Mouse (Mus musculus) forebrain, embryonic 11.5 days (tissue): ENCODE data around the gene Tenm2. TPM values are rescaled to one million over a fixed set of nuclear protein-coding genes. Genes with fewer than 3 reads are reported as not detected.

ENCODE experiments used
- ATAC-seq: fragments of 200-750 bp; cut with Nextera tagmentation; replicated peaks from 2 replicates; pipeline ENCODE4 v1.8.0; 2017; ENCODE audit warnings: moderate TSS enrichment; ENCODE audit not compliant: low FRiP score
- DNase-seq: peaks from one replicate; pipeline ENCODE4 v3.0.0-alpha.2; 2017; ENCODE audit warnings: low spot score
- H3K27ac ChIP-seq: fragments of 300-500 bp; sonication (generic); 2 replicates; pipeline ENCODE4 v1.5.1; 2014; ENCODE audit warnings: low read depth, low read length
- H3K27me3 ChIP-seq: fragments of 300-500 bp; sonication (generic); 2 replicates; pipeline ENCODE4 v1.6.1; 2014; ENCODE audit warnings: mild to moderate bottlenecking, low read length, mixed read lengths; ENCODE audit not compliant: control insufficient read depth, insufficient read depth
- H3K36me3 ChIP-seq: fragments of 300-500 bp; sonication (generic); 2 replicates; pipeline ENCODE4 v1.6.1; 2014; ENCODE audit warnings: mild to moderate bottlenecking, low read length, moderate library complexity, mixed read lengths; ENCODE audit not compliant: control insufficient read depth, insufficient read depth
- H3K4me1 ChIP-seq: fragments of 300-500 bp; sonication (generic); replicated peaks from 2 replicates; pipeline ENCODE4 v1.6.1; 2014; ENCODE audit warnings: low read length, mixed read lengths; ENCODE audit not compliant: control insufficient read depth, insufficient read depth
- H3K4me2 ChIP-seq: fragments of 300-500 bp; sonication (generic); 2 replicates; pipeline ENCODE4 v1.6.1; 2014; ENCODE audit warnings: low read depth, mild to moderate bottlenecking, low read length, moderate library complexity, mixed read lengths; ENCODE audit not compliant: severe bottlenecking
- H3K4me3 ChIP-seq: fragments of 300-500 bp; sonication (generic); 2 replicates; pipeline ENCODE4 v1.5.1; 2014; ENCODE audit warnings: low read depth, low read length
- H3K9ac ChIP-seq: fragments of 300-500 bp; sonication (generic); 2 replicates; pipeline ENCODE4 v1.6.1; 2014; ENCODE audit warnings: low read length
- H3K9me3 ChIP-seq: fragments of 300-500 bp; sonication (generic); 2 replicates; pipeline ENCODE4 v1.6.1; 2016; ENCODE audit warnings: low read length, mixed read lengths; ENCODE audit not compliant: control insufficient read depth
- WGBS: fragments of 180-500 bp; shearing (Covaris S2); extraction: QIAGEN DNeasy Blood & Tissue Kit; methylation state at CpG from one replicate; pipeline ENCODE4 v1.1.7; 2014; 5-methylcytosine and 5-hydroxymethylcytosine counted together
- polyA plus RNA-seq: library from polyadenylated mRNA; unstranded; fragments of >200 nt; fragmentation: Nextera tagmentation; extraction: Ambion mirVana; gene quantifications from 2 replicates; pipeline ENCODE4 v1.2.1, GENCODE M21; 2014

Gene Tenm2
- polyA plus RNA-seq, 1 experiment from 2014 or later: 3.8 TPM

DNA sequence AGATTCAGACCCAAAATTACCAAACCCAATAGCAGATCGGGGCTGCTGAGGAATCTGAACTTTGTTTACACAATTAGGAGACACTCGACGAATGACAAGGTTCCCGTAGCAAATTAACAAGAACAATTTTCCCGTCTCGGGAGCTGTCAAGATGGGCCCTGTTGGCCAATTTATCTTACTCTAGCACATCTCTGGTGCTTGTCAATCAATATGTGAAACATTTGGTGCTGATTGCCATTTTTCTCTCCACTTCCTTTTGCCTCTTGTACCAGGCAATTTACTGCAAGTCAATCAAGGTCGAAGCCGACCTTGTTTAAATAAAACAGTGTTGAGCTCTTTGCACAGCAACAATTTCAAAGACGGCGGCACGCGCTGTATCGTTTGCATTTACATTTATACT, 824.9 kb downstream of the Tenm2 start:
- no peaks in the 10 kb centered on the region for H3K27me3 ChIP-seq
- H3K9ac ChIP-seq: no peak overlapping the region
- no peaks in the 10 kb centered on the region for H3K9me3 ChIP-seq
- no peaks in the 10 kb centered on the region for H3K36me3 ChIP-seq
- no peak for ATAC-seq
- no peaks in the 10 kb centered on the region for H3K4me1 ChIP-seq
- no peak overlapping the region for H3K27ac ChIP-seq
- WGBS: 82% methylated on average over 13 of the region's 13 CpGs
- DNase-seq: no peak
- H3K4me3 ChIP-seq: no peak overlapping the region
- no peak overlapping the region for H3K4me2 ChIP-seq

DNA sequence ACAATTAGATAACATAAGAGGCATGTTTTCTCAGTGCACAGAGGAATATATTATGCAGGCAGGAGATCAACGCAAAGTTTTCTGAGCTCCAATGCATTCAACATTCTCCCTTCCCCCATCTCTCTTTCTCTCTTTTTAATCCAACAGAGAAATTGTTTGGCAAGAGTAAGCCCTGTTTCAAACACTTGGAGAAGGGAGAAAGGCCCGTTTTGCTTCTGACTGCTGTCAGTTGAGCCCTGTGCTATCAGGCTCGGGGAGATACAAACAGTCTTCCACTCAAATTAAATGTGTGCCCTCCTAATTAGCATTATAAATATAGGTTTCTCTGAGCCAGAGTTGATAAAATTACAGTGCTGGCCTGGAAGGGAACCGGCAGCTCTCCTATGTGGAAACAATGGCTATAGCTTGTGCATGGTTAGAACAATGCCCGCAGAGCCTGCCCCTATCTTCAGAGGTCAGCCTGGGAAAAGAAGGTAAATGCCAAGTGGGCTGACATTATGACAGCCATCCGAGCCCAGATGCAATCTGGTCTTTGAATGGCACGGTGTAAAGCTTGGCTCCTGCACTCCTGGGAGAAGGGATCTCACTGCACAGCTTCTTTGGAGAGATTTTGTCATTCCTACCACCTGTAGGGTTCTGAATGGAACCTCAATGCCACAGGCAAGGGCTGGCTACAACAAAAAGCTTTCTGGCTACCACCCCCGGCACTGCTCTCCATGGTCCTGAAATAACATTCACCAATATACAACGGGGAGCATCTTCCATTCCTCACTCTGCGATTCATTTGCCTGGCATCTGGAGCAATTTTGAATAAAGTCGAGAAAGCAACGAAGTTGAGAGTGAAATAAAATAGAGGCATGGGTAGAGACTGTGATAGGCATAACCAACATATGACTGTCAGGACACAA, 839.7 kb downstream of the Tenm2 start:
- ATAC-seq (no peak), DNase-seq (no peak)
- Histone ChIP-seq H3K27me3 (no peaks in the 10 kb centered on the region), H3K36me3 (no peaks in the 10 kb centered on the region), H3K4me1 (no peaks in the 10 kb centered on the region; the same call in 1 of the 2 replicates), H3K9ac (no peak overlapping the region), H3K9me3 (no peaks in the 10 kb centered on the region), H3K27ac (no peak overlapping the region), H3K4me2 (no peak overlapping the region), H3K4me3 (no peak overlapping the region)
- WGBS: 38% methylated on average over 12 of the region's 12 CpGs

DNA sequence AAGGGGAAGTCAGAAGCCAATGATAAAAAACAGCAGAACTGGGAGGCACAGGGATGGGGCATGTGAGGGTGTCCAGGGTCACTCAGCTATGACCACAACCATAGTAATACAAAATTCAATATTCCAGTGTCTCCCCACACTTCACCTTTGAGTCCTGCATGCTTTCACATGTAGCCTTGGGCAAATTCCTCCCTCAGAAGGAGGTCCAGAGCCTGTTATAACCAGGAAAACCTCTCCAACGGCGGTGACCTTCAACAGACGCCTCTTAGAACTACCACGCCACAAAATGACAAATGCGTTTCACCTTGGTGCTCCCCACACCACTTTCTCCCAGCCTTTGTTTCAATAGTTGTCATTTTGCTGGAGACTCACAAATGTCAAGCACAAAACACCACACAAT, 851.1 kb downstream of the Tenm2 start:
- no peaks in the 10 kb centered on the region for H3K9me3 ChIP-seq
- H3K27me3 ChIP-seq: no peaks in the 10 kb centered on the region
- H3K4me1 ChIP-seq: no peaks in the 10 kb centered on the region
- no peak overlapping the region for H3K4me3 ChIP-seq
- H3K9ac ChIP-seq: no peak overlapping the region
- H3K4me2 ChIP-seq: no peak overlapping the region
- no peak for ATAC-seq
- H3K27ac ChIP-seq: no peak overlapping the region
- 86% methylated on average over 5 of the region's 5 CpGs for WGBS
- no peaks in the 10 kb centered on the region for H3K36me3 ChIP-seq
- DNase-seq: no peak

DNA sequence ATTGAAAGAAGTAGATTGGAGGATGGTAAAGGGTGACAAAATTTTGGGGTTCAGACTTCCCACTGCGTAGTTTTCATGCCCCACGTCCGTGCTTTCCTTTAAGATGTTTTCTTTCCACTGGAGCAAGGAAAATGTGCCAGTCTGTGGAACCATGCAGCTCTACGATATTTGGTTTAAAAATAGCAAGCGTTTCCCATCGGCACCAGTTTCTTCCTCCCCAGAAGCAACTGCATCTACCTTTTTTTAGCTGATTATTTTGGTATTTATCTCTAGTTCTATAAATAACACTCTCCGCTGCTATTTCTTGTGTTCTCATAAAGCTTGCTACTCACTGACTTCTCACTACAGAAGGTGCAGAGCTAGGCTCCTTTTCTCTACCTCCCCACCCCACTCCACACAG, 864.0 kb downstream of the Tenm2 start:
- Histone ChIP-seq H3K4me2 (no peak overlapping the region), H3K4me1 (no peaks in the 10 kb centered on the region), H3K27ac (no peak overlapping the region), H3K36me3 (no peaks in the 10 kb centered on the region), H3K9ac (no peak overlapping the region), H3K4me3 (no peak overlapping the region), H3K27me3 (no peaks in the 10 kb centered on the region), H3K9me3 (no peaks in the 10 kb centered on the region)
- WGBS: 95% methylated on average over 7 of the region's 7 CpGs
- DNase-seq (no peak), ATAC-seq (no peak)

DNA sequence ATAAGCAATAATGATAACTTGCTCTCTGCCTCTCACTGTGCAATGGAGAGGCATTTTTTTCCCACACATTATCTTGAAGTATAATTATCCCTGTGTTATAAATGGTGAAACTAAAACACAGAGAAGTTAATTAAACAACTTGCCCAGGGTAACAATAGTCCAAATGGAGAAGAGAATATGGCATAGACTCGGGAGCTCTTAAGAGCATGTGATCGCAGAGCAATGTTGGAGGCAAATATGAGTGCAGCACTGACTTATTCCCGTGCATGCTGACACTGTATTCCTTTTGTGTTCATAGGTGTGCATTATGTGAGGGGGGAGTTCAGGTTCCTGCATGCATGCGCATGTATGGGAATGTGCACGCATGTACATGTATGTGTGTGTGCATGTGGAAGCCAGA, 870.7 kb downstream of the Tenm2 start:
- Histone ChIP-seq H3K4me1 (no peaks in the 10 kb centered on the region), H3K27ac (no peak overlapping the region), H3K9ac (no peak overlapping the region), H3K4me2 (no peak overlapping the region), H3K4me3 (no peak overlapping the region), H3K27me3 (no peaks in the 10 kb centered on the region), H3K9me3 (no peaks in the 10 kb centered on the region), H3K36me3 (no peaks in the 10 kb centered on the region)
- DNase-seq (no peak), ATAC-seq (no peak)
- 95% methylated on average over 5 of the region's 5 CpGs for WGBS

DNA sequence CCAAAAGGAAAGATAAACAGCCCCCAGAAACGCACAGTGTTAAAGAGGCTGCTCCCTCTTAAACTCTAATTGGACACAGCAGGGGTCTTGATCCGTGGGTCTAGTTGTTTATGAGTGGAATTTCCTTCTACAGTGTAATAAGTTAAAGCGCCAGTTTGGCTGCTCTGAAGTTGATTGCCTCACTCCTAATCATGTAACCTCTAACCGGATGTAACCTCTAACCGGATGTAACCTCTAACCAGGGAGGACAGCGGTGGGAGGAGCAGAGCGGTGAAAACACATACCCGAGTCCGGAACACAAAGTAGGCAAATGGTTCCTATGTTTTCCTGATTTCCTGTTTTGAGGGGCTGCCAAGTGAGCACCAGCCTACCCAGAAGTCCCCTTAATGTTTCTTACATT, 871.3 kb downstream of the Tenm2 start:
- H3K4me2 ChIP-seq: no peak overlapping the region
- H3K4me1 ChIP-seq: no peaks in the 10 kb centered on the region
- no peak overlapping the region for H3K27ac ChIP-seq
- H3K9ac ChIP-seq: no peak overlapping the region
- H3K27me3 ChIP-seq: no peaks in the 10 kb centered on the region
- no peak for DNase-seq
- H3K4me3 ChIP-seq: no peak overlapping the region
- 60% methylated on average over 9 of the region's 9 CpGs for WGBS
- ATAC-seq: no peak
- H3K9me3 ChIP-seq: no peaks in the 10 kb centered on the region
- H3K36me3 ChIP-seq: no peaks in the 10 kb centered on the region

DNA sequence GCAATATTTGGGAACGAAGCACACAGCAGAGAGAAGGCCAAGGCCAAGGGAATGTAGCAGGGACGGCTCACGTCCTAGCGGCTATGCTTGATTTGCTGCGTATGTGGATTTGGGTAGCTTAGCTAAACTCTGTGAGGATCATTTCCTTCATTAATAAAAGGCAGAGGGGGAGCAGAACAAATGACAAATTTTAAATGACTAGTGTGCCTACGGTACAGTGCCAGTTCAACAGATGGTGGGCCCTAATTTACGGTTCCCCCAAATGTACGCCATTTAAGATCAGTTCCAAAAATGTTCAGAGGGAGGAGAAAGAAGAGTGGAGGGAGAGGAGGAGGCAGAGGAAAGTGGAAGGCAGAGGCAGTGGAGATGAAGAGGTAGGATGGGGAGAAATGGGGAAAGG, 873.2 kb downstream of the Tenm2 start:
- H3K9ac ChIP-seq: no peak overlapping the region
- ATAC-seq: no peak
- no peak overlapping the region for H3K4me3 ChIP-seq
- no peaks in the 10 kb centered on the region for H3K36me3 ChIP-seq
- no peaks in the 10 kb centered on the region for H3K27me3 ChIP-seq
- no peak overlapping the region for H3K4me2 ChIP-seq
- DNase-seq: no peak
- no peaks in the 10 kb centered on the region for H3K4me1 ChIP-seq
- no peaks in the 10 kb centered on the region for H3K9me3 ChIP-seq
- no peak overlapping the region for H3K27ac ChIP-seq
- 91% methylated on average over 8 of the region's 8 CpGs for WGBS

DNA sequence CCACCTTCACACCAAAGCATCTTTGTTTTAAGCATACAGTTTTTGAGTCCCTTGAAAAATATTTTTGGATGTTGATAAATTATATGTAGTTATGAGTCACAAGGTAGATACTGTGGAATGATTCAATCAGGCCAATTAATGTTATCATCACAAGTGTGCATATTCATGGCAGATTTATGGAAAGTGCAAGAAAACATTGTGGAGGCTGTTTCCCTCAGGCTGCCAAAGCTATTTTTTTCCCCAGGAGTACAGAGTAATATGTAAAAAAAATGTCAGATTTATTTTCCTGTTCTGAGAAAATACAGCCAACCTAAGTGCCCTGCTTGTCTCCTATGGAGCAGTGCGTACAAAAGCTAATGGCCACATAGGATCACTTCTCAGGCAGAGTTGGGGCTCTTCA, 882.5 kb downstream of the Tenm2 start:
- Histone ChIP-seq H3K9me3 (no peaks in the 10 kb centered on the region), H3K27me3 (no peaks in the 10 kb centered on the region), H3K4me3 (no peak overlapping the region), H3K36me3 (no peaks in the 10 kb centered on the region), H3K4me1 (peaks cover 3% of the 10 kb centered on the region; the same call in 1 of the 2 replicates), H3K4me2 (no peak overlapping the region), H3K9ac (no peak overlapping the region), H3K27ac (no peak overlapping the region)
- 94% methylated on average over 1 of the region's 1 CpGs for WGBS
- DNase-seq (no peak), ATAC-seq (no peak)

DNA sequence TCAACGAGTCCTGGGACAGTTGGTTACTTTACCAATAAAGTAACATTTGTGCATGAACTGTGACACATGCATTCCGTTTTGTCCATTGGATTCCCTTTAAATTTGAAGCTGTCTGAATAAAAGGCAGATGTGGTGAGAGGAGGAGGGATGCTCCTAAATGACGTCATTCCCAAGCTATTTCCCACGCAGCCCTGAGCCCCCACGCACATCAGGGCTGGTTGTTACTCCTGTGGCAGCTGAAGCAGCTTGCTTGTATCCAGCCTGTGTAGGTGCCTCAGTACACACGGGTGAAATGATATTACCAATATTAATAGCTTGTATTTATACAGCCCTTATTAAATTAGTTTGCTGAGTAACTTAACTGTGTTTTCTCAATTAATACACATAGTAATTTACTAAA, 884.0 kb downstream of the Tenm2 start:
- Histone ChIP-seq H3K9me3 (no peaks in the 10 kb centered on the region), H3K9ac (no peak overlapping the region), H3K36me3 (no peaks in the 10 kb centered on the region), H3K4me1 (peaks cover 3% of the 10 kb centered on the region; the same call in 1 of the 2 replicates), H3K27me3 (no peaks in the 10 kb centered on the region), H3K27ac (no peak overlapping the region), H3K4me3 (no peak overlapping the region), H3K4me2 (no peak overlapping the region)
- WGBS: 64% methylated on average over 6 of the region's 6 CpGs
- DNase-seq (no peak), ATAC-seq (no peak)
